Mouse (Mus musculus) retina, adult 2 months (tissue): ENCODE measurements around the gene Clec2g.
"Not testable (repeated sequence)": the region's sequence is repeated elsewhere in the genome, so short reads cannot be mapped to it uniquely, and the experiment has no call there.

ENCODE experiments used
- DNase-seq: peaks from one replicate; pipeline ENCODE4 v3.0.0-alpha.2; 2012; ENCODE audit warnings: low read depth, low spot score

Gene Clec2g

GRCm38 (mm10) chr6:128934081-128934480 lies at the start of gene Clec2g:
TSS of gene Clec2g (plus strand) at chr6:128934381.
- DNase-seq = not testable (repeated sequence)

DNA sequence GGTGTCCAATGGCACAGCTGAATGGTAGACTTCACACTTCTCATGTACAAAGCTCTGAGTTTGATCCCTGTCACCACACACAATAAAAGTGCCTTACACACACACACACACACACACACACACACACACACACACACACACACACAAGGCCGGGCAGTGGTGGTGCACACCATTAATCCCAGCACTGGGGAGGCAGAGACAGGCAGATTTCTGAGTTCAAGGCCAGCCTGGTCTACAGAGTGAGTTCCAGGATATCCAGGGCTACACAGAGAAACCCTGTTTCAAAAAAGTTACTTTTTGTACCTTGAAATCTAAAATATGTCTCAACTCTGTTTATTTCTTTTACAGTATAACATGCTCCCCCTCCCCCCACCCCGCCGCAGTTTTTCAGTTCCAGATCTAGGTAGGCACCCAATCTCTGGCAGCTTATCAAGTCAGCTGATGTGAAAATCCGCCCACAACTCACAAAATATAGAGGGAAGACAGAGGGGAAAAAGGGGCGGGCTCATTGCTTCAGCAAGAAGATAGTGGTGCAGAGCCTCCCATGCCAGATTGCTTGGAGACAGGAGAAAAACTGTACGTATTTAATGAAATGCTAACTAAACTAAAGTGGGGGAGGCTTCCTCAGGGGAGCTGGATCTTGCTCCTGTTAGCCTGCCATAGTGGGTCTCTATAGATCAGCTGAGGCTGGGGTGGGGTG lies 46.9 kb upstream of the Clec2g start, which contains the start of gene Clec2i:
Gene Clec2i (plus strand): TSS at position 498 of the 700 bp plus-strand sequence.
- not testable (repeated sequence) for DNase-seq

GRCm38 (mm10) chr6:128888834-128889233 lies 45.3 kb upstream of the Clec2g start:
- DNase-seq = no peak

GRCm38 (mm10) chr6:128890948-128891355 lies 43.2 kb upstream of the Clec2g start, which contains the start of gene BC035044:
TSS of gene BC035044 (minus strand) at chr6:128891126.
- DNase-seq = no peak

DNA sequence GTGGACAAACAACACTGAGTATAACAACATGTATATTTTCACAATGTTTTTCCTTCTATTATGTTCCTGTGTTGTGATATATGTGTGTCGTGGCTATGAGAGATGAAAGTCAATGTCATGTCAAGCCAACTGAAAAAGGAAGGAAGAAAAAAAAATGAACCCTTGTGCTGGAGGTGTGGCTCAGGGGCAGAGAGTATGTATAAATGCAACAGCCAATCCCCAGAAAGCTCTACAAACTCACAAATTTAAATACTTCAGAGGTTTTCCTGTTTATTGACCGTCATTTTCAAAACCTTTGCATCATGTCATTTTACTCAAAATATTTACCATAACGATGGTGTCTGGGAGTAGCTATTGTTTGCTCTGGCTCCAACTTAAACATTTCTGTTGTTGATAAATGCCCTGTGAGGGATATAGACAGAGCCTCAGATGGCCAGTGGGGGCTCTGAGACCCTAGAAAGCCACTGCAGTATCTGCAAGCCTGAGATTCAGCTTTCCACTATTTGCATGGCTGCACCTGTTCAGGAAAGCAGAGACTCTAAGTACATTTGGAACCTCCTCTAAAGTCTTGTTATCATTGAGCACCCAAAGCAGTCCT lies 38.7 kb upstream of the Clec2g start:
- no peak for DNase-seq

GRCm38 (mm10) chr6:128900044-128900443 lies 34.1 kb upstream of the Clec2g start:
- DNase-seq = no peak

GRCm38 (mm10) chr6:128900796-128901552 lies 33.2 kb upstream of the Clec2g start:
- DNase-seq = not testable (repeated sequence)

- no peak for DNase-seq
Measured at GRCm38 (mm10) chr6:128913598-128914254, 20.5 kb upstream of the Clec2g start.

DNA sequence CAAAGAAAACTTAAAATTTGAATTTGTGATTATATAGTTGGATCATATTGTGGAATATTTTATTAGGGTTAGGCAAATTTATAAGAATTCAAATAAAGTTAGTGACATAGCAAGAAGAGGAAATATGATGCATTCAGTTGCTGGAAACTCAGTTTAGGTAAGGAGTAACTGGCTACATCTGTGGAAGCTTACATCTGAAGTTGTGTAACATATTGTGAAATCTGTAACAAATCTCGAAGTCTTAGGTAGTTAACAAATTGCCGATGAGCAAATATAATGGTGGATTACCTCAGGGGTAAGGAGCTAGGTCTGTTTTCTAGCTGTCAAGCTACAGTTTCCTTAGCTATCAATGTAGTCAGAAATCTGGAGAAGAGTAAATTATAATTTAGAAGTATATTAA lies 16.9 kb upstream of the Clec2g start:
- no peak for DNase-seq

DNA sequence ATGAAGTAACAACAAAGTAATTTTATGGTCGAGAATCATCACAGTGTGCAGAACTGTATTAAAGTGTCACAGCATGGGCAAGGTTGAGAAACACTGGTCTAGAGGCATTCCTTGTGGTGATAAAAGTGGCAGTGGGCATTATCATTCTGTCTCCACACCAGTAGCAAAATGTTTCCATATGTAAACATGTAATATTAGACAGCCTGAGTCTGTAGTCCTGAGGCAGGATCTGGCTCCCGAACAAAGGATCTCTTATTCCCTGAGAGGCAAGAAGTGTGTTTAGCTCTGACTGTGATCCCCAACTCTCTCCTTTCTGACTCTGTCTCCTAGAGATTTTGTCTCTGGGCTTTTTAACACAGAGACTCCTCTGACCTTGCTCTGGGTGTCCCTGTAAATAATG lies 1.1 kb upstream of the Clec2g start:
- DNase-seq = no peak

GRCm38 (mm10) chr6:128935889-128936665 lies 1.9 kb downstream of the Clec2g start:
- DNase-seq = not testable (repeated sequence)

- DNase-seq = no peak
Measured at GRCm38 (mm10) chr6:128941646-128942421, 7.7 kb downstream of the Clec2g start.

DNA sequence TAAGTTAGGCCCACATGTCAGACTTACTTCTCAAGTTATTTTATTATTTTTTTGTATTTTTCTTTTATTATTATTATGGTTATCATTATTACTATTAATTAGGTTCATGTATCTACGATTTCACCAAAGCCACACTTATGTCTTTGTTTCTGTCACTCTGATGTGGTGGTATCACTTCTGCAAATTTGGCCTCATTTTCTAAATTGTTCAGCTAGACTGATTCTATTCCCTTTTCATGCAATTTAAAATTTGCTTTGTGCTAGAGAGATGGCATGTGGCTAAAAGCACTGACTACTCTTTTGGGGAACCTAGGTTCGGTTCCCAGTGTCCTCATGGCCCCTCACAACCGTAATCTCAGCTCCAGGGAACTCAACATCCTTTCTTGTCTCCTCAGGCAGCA lies 11.4 kb downstream of the Clec2g start:
- no peak for DNase-seq

GRCm38 (mm10) chr6:128961110-128961509 lies 26.9 kb downstream of the Clec2g start:
- no peak for DNase-seq

- not testable (repeated sequence) for DNase-seq
Measured at GRCm38 (mm10) chr6:128962108-128962507, 27.9 kb downstream of the Clec2g start.

GRCm38 (mm10) chr6:128964519-128964918 lies 30.3 kb downstream of the Clec2g start:
- no peak for DNase-seq

DNA sequence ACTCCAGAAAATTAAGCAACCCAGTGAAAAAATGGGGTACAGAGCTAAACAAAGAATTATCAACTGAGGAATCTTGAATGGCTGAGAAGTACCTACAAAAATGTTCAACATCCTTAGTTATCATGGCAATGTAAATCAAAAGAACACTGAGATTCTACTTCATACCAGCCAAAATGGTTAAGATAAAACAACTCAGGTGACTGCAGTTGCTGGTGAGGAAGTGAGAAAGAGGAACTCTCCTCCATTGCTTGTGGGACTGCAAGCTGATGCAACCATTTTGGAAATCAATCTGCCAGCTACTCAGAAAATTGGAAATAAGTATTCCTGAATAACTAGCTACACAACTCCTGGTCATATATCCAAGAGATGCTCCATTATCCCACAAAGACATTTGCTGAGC lies 34.3 kb downstream of the Clec2g start:
- DNase-seq = no peak

DNA sequence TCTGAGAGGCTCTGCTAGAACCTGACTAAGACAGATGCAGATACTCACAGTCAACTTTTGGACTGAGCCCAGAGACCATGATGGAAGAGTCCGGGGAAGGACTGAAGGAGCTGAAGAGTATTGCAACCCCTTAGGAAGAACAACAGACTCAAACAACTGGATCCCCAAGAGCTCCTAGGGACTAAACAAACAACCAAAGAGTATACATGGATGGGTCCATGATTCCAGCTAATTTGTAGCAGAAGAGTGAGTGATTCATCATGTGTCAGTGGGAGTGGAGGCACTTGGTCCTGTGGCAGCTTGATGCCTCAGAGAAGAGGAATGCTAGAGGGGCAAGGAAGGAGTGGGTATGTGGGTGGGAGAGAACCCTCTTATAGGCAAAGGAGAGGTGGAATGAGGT lies 35.6 kb downstream of the Clec2g start:
- DNase-seq = no peak

GRCm38 (mm10) chr6:128970508-128971393 lies 36.6 kb downstream of the Clec2g start:
- DNase-seq = not testable (repeated sequence)
